Mouse (Mus musculus): ENCODE measurements around the gene Ankrd13a.
"Not testable (repeated sequence)": the region's sequence is repeated elsewhere in the genome, so short reads cannot be mapped to it uniquely, and the experiment has no call there.

Gene Ankrd13a

DNA sequence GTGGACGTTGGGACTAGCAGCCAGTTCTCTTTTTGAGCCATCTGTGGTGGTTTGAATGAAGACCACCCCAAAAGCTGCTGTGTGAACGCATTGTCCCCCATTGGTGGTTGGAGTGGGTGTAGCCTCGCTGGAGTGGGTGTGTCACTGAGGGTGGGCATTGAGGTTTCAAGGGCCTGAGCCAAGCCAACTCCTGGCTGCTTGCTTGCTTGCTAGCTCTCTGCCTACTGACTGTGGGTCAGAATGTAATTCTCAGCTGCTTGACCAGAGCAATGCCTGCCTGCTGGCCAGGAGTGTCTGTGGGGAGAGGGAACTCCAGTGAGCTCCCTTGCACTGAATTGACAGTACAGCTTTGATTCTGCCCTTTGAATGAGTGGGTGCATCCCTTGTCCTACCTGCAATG, 55.3 kb downstream of the Ankrd13a start:
- DNase-seq (ENCODE audit: low spot score): no peak

- DNase-seq (ENCODE audit: low spot score): no peak
These were observed 62.4 kb downstream of the Ankrd13a start for GRCm38 (mm10) chr5:114836886-114837285.

GRCm38 (mm10) chr5:114840481-114840880, 66.0 kb downstream of the Ankrd13a start:
- not testable (repeated sequence) for DNase-seq (ENCODE audit: low spot score)

DNA sequence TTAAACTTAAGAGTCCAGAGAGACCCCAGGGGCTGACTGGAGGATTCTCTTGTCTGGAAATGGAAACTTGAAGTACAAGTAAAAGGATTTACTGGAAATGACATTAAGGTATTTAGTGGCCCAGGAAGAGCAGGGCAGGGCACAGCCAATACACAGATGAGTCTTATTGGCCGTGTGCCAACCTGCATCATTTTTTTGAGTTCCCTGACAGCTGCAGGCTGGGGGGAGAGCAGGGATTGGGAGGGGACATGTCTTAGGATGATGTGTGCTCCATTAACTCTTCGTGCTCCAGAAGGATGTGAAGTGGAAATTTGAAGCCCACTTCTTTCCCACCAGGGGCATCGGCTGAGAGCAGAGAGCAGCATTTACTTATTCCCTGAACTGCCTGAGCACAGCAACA, 67.7 kb downstream of the Ankrd13a start:
- peak; percentile 47 for DNase-seq (ENCODE audit: low spot score)

DNA sequence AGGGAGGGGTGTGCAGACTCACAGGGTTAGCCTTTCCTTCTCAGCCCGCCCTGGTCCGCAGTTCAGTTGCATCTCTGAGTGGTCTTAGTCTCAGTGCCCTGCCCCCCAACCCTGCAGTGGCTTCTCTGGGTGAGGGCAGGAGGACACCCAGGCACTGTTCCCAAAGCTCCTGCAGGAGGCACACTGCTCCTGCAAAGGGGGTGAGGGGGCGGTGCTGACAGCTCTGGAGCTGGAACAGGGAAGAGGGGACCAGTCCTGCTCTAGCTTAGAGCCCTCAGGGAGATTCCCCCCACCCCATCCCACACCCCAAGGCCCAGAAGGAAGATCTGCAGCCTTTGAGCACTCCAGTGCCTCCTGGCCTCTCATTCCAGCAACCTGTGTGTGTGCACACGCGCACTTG, 68.2 kb downstream of the Ankrd13a start:
- no peak for DNase-seq (ENCODE audit: low spot score)

GRCm38 (mm10) chr5:114844371-114844770, 69.9 kb downstream of the Ankrd13a start:
- DNase-seq (ENCODE audit: low spot score): peak; percentile 58

DNA sequence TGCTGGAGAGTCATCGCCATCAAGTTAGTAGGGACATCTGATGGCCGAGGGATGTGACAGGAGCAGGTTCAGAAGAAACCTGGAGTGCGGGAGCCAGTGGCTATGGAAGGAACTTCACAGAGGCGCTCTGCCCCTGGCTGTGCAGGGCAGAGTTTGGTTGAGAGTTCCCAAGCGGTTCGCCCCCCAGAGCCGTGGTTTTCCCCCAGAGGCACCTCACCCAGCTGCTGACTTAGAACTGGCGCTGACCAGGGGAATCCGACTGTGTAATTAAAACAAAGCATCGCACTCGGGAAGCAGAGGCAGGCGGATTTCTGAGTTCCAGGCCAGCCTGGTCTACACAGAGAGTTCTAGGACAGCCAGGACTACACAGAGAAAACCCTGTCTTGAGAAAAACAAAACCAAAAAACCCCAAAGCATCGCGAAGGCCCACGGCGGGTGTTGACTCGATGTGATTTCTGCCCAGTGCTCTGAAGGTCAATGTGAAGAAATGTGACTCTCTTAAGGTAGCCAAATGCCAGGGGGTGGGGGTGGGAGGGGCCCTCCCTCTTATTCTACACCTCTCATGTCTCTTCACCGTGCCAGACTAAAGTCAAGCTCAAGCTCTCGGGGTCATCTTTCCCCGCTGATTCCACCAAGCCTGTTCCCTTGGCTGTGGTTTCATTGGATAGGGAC, 77.2 kb downstream of the Ankrd13a start:
- no peak for DNase-seq (ENCODE audit: low spot score)

DNA sequence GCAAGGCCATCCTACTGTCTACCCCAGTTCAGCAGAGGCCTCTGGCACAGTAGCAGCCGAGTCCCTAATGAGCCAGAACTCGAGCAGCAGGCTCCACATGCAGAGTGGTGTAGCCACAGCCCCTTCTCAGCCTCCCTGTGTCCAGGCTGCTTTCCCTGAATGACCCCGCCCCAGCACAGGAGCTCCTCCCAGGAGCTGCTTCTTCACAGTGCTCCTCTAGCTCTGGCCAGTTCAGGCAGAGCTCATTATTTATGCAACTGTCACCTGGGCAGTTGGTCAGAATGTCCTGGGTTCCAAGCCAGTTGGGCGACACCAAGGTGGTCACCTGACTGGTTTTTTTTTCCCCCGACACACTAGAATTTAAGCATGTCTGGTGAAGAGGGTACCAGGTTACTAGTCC, 78.9 kb downstream of the Ankrd13a start, which contains the start of gene 4930519G04Rik:
Gene 4930519G04Rik, plus strand, starts transcription at position 301 of the 400 bp plus-strand sequence.
- DNase-seq (ENCODE audit: low spot score): not testable (repeated sequence)

Measured in retina, embryonic 14.5 days (tissue).